Mouse (Mus musculus): Measurements from ENCODE around the gene Zbtb45.

- TF ChIP-seq CTCF (IDR thresholded peaks at IDR 0.05; ENCODE audit: extremely low read depth, insufficient read length, insufficient replicate concordance, low read depth, low read length) (no peak), POLR2A (IDR thresholded peaks at IDR 0.05; ENCODE audit: low read depth, low read length) (no peak)
These were observed 33.2 kb upstream of the Zbtb45 start for GRCm38 (mm10) chr7:13043120-13043444.

All from small intestine, adult 2 months (tissue).